Mouse (Mus musculus): ENCODE data around the gene Zfp57.

GRCm38 (mm10) chr17:37003366-37003765, 2.4 kb downstream of the Zfp57 start:
- TF ChIP-seq POLR2A (IDR thresholded peaks at IDR 0.05; ENCODE audit: control insufficient read depth in 1 of 2, insufficient read depth in 1 of 2, low read depth in 1 of 2, low read length in 2 of 2, poor library complexity in 1 of 2), result no peak
- TF ChIP-seq CTCF (IDR thresholded peaks at IDR 0.05 in 2 of 3, conservative IDR thresholded peaks at IDR 0.05 in 1 of 3; ENCODE audit: control insufficient read depth in 1 of 3, insufficient read depth in 1 of 3, low read depth in 2 of 3, low read length in 3 of 3, poor library complexity in 1 of 3, severe bottlenecking in 1 of 3), result no peak
- no peak for TF ChIP-seq MAX (IDR thresholded peaks at IDR 0.05; ENCODE audit: low read length)
- TF ChIP-seq EP300 (IDR thresholded peaks at IDR 0.05; ENCODE audit: low read depth in 1 of 2, low read length in 2 of 2), result no peak
- TF ChIP-seq ZNF384 (IDR thresholded peaks at IDR 0.05; ENCODE audit: low read depth, low read length), result no peak

All from MEL (cell line).